Mouse (Mus musculus): ENCODE measurements around the gene Cirbp.

DNA sequence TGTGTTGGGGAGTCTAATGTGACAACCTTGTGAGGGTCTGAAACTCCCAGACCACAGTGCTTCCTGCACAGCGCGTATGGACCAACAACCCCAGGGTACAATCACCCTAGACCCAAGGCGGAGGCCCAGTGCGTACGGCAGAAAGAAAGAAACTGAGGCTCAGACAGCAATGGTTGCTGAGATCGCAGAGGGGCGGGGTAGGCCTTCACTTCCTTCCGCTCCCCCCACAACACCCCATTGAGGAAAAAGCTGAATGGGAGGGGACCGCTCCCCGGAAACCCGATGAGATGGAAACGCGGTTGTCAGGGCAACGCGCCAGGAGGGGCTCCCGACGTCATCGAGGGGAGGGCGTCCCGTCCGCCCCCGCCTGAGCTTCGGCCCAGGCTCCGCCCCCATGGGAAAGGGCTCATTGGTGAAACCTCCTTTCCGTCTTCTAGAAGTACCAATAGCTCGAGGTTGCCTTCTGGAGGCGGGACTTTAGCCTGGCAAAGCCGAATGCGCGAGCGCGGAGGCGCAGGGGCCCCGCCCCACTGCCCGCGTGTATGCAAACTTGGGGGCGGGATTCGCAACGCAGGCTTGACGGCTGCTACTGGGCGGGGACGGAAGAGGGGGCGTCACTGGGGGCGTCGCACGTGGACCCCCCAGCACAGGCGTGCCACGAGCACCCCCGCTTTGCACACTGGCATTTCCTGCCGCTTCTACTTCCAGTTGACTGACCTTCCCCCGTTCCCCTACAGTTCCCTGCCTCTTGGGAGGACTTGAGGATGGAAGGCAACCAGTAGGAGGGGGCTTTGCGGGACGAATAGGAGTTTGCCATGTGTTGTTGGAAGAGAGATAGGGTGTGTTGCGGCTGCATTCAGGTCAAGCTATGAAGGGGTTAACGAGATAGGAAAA lies 6.0 kb upstream of the Cirbp start:
- TF ChIP-seq EP300 (IDR thresholded peaks at IDR 0.05; ENCODE audit: low read depth) (no peak), CTCF (IDR thresholded peaks at IDR 0.05; ENCODE audit: low read depth) (0 out of 2 replicates have a peak, but pooled peaks have one; percentile 3)
